Mouse (Mus musculus): Measurements from ENCODE around the gene B230104I21Rik.

B230104I21Rik gene

DNA sequence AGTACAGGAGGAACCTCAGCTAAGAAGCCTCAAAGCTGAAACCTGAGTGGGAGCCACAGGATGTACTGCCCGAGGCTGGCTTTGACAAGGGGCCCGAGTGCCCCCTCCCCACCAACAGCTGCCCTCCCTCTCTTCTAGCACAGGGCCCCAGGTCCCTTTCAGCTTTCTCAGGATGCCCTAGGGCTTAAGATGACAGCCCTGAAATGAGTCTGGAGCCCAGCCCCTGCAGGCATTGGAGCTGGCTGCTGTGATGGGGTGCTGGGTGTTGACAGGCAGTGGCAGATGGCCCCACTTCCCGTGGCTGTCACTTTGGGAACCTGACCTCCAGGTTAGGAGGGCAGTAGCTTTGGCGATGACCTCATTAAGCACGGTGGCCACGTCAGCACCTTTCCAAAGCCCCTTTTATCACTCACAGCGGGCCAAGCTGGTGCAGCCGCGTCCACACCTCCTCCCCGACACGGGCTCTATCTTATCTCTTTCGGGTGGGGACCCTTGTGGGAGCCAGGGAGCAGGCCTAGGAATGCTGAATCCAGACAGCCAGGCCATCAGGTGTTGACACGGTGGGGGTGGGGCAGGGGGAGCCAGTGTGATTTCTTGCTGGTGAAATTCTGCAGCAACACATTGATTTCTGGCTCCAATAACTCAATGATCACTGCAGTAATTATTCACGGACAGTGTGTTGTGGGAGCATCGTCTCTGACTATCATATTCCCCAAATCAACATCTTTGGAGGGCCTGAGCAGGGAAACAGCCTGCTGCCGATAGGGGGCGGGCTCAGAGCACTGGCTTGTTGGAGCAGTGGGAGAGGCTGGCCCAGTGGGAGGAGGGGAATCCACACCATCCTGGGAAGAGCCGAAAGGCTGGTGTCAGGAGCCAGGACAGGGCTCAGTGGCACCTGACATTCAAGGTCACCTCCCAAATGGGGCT is 57.5 kb downstream of the B230104I21Rik start:
- peak; percentile 50 for DNase-seq (ENCODE audit: low spot score)

- no peak for DNase-seq (ENCODE audit: low spot score)
Measured at GRCm38 (mm10) chr4:154394123-154394722, 58.3 kb downstream of the B230104I21Rik start.

GRCm38 (mm10) chr4:154396652-154397301 is 60.9 kb downstream of the B230104I21Rik start:
- DNase-seq (ENCODE audit: low spot score): no peak

All from lung, postnatal 25 days (tissue).